Mouse (Mus musculus): Measurements from ENCODE around the gene Gm21973.

Gene Gm21973

DNA sequence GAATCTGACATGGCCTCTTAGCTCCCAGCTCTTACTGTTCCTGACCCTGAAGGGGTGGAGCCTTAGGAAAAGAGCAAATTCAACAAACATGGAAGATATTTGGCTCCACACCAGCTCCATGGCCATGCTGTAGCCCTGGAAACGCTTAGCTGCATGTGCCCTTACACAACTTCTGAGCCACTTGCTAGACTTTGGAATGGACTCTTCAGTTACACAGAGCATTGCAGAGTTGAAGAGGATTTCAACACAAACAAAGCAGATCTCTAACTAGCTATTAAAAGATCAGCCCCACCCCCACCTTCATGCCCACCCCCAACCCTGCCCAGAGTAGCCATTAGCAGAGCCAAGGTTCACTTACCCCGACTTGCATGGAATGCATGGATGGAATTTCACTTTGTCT is 74.6 kb downstream of the Gm21973 start:
- DNase-seq (ENCODE audit: extremely low read depth, low read depth, low spot score): no peak

DNA sequence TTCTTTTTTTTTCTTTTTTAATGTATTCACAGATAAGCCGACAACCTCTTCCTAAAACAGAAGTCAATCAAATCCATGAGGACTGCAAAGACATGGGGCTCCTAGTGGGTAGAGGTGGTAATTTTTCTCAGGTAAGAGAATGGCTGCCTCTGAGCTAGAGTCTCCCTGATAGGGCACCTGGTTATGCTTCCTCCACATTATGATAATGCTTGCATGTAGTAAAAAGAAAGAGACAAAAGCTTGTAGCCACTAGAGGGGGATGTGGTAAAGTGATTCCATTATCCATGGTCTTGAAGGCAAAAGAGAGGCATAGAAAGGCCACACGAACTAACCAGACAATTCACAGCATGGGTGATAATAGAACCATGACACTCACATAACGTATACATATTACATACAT is 75.2 kb downstream of the Gm21973 start:
- no peak for DNase-seq (ENCODE audit: extremely low read depth, low read depth, low spot score)

DNA sequence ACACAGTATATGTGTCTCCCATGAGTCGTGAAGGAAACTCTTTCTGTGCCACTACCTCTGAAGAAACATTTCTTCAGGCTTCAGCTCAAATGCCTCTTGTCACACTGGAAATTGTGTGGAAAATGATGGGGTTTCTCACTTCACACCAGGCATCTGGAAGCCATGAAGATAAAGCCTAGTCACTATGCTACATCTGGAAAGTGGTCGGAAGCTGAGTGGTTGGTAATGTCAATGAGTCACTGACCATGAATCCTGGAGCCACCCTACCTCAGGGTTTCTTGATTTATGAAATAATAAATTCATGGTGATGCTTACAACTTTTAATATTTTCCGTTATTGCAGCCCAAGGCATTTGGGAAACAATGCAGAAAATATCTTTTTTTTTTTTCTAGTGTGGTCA is 84.7 kb downstream of the Gm21973 start:
- no peak for DNase-seq (ENCODE audit: extremely low read depth, low read depth, low spot score)

DNA sequence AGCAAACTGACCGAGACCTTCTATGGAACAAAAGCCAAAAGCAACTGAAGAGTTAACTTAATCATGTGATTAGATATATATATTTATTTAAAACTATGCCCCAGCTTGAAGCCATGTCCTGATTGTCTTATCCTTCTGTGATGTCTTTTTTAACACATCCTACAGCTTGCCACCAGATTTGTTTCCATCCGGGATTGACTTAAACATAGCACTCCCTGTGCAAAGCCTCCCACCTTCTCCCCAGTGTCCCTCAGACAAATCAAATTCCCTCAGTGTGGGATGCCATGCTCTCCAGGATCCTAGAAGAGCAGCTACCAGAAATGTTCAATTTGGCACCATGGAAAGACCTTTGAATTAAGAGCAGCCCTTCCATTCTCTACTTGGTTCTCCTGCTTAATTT is 85.7 kb downstream of the Gm21973 start:
- DNase-seq (ENCODE audit: extremely low read depth, low read depth, low spot score): no peak

DNA sequence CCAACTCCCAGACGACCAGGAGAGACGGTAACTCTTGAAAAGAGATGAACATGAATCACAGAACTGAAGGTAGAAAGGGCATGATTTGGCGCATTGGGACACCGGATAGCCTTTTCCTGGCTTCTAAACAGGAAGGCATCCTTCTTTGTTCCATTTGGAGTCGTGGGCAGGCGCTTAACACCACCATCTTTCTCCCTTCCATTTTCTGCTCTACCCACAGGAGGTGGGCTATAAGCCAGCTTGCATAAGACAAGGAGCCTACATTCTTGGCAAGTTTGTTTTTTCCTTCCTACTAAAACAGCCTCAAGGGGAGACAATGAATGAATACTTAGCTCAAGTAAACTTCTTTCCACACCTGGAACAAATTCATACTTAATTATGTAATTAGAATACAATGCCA is 88.5 kb downstream of the Gm21973 start:
- peak; percentile 5 for DNase-seq (ENCODE audit: extremely low read depth, low read depth, low spot score)

DNA sequence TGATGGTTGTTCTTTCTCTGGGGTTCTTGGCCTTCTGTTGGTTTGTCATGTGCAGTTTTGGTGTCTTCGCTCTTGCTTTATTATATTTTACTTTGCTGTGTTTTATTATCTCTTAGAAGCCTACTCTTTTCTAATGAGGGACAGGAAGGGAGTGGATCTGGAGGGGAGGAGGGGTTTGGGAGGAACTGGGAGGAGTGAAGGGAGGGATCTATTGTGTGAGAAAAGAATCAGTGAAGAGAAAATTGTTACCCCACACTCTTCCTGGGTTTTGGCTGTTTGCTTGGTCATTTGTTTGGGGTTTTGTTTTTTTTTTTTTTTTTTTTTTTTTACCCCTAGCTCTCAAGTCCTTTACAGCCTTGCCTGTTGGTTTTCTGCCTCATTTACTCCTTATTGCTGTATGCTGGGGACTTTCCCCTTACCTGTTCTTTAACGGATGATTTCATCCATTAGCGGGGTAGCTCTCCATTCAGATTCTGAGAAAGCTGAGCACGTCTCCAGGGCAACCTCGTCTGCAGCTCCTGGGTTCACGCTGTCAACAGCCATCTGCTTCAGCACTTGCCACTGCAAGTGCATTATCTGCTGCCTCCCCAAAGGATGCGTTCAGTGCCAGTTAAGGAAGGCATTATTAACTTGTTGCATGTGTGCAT is 96.1 kb downstream of the Gm21973 start:
- no peak for DNase-seq (ENCODE audit: extremely low read depth, low read depth, low spot score)

DNA sequence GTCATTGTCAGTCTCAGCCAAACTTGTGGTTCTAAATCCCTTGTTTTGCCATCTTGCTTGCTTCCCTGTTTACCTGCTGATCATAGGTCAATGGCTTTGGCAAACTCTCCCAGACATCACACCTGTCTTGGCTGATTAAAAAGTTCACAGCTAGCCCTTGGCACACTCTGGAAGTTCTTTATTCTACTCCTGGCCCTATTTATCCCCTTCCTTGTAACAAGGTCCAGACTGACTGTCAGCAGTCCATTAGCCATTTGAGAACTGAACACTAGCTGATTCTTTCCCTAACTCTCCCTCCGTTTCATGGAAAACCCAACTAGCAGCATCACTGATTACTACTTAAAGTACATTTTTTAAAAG is 96.6 kb downstream of the Gm21973 start:
- DNase-seq (ENCODE audit: extremely low read depth, low read depth, low spot score): no peak

Measured in fat pad, adult 2 months (tissue).